Mouse (Mus musculus): ENCODE results near the gene Adamts9. TPM values are rescaled to one million over a fixed set of nuclear protein-coding genes. Genes with fewer than 3 reads are reported as not detected.

The Adamts9 gene
- total RNA-seq, 2 experiments from 2014 or later: 12.6 to 13.2 TPM

GRCm38 (mm10) chr6:92812702-92813370, 130.5 kb downstream of the Adamts9 start:
- DNase-seq (ENCODE audit: low spot score in 2 of 2): peak; percentile 45 to 80

GRCm38 (mm10) chr6:92811566-92811965, 131.7 kb downstream of the Adamts9 start:
- no peak for DNase-seq (ENCODE audit: low spot score in 2 of 2)

DNA sequence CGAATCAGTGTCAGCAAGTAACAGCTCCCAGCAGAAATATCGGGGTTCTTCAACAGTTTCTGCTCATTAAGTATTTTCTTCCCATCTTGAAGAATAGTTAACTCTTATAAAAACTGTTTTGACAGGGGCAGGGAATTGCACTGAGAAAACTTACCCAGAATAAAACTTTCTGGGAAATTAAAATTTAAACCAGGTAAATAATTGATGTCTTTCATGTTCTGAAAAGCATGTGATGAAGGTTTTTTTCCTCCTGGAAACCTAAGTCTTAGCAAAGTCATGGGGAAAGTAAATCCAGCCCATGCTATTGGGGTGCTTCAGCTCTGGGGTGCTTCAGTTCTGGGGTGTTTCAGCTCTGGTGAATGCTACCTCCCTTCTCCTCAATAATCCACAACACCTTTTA, 132.7 kb downstream of the Adamts9 start:
- no peak for DNase-seq (ENCODE audit: low spot score in 2 of 2)

DNA sequence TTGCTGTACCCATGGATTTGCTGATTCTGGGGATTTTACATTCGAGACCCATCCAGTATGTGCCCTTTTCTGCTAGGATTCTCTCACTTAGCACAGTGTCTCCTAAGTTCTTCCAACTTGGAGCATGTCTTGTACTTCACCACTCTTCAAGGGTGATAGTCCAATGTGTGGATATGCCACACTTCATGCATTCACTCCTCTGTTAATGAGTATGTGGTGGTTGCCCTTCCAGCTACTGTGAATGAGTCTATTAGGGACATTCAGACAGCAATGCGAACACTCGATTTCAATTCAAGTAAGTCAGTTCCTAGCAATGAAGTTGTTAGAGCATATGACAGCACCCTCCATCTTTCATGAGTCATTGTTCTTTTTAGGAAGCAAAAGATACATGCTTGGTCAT, 133.5 kb downstream of the Adamts9 start:
- DNase-seq (ENCODE audit: low spot score in 2 of 2): no peak

DNA sequence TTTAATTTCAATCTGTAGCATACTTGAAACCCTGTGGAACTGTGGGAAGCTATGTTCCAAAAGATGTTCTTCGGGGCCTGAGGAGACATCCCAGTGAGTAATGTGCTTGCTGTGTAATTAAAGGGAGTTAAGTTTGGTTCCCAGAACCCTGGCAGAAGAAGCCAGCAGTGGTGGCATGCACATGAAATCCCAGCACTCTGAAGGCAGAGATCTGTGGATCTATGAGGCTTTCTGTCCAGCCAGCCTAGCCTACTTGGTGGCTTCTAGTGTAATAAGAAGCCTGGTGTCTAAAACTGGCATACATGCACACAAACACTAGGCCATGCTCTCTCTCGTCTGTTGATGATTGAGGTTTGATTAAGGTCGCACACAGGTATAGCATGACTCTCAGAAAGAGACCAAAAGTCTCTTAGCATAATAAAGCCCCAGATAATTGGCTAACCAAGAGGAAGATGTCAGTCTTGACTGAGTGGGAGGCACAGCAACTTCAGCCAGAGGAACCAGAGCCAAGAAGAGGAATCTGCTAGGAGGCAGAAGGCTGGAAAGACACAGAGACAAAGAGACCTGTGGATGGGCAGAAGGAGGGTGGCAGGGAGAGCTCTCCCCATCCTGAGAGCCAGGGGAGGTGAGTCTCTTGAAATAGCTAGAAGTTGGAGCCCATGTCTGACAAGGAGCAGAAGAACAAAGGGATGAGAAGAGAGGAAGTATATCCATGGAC, 138.9 kb downstream of the Adamts9 start:
- no peak for DNase-seq (ENCODE audit: low spot score in 2 of 2)

GRCm38 (mm10) chr6:92803213-92803612, 140.1 kb downstream of the Adamts9 start:
- peak in 1 of 2 experiments; percentile 29 for DNase-seq (ENCODE audit: low spot score in 2 of 2)

DNA sequence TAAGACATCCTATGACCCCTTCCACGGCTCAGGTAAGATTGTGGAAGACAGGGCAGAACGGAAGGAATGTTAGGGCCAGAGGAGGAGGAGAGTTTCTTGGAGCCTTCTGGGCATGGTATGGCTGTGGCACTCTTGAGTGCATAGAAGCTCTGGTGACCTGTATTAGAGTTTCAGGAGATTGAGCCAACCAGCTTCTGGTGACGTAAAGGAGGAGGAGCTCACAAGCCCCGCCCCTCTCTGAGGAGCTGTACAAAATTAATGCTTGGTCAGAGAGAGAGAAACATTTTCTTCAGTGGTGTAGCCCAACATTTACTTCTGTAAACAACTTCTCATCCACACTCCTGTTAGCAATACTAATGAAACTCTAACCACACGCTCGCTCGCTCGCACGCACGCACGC, 140.9 kb downstream of the Adamts9 start:
- DNase-seq (ENCODE audit: low spot score in 2 of 2): no peak

DNA sequence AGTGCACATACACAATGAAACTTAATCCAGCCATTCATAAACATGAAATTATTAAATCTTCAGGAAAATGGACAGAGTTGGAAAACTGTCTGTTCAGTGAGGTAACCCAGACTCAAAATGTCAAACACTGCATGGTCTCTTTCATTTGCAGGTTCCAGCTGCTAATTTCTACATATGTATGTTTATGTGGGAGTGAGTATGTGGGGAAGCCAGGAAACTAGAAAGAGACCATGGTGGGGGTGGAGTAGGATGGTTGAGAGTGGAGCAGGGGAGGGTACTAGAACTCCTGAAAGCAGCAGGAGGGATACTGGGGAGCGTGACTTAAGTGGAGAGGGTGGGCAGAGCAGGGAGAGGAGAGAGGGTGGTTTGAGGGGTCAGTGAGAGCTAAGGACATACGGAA, 141.8 kb downstream of the Adamts9 start:
- DNase-seq (ENCODE audit: low spot score in 2 of 2): no peak

GRCm38 (mm10) chr6:92793804-92794203, 149.5 kb downstream of the Adamts9 start:
- no peak for DNase-seq (ENCODE audit: low spot score in 2 of 2)

GRCm38 (mm10) chr6:92787376-92787712, 155.9 kb downstream of the Adamts9 start:
- DNase-seq (ENCODE audit: low spot score in 2 of 2): peak; percentile 90 to 94

- DNase-seq (ENCODE audit: low spot score in 2 of 2): no peak
Observed at GRCm38 (mm10) chr6:92786701-92787375, 156.5 kb downstream of the Adamts9 start.

- DNase-seq (ENCODE audit: low spot score in 2 of 2): peak; percentile 55 to 72
Observed at GRCm38 (mm10) chr6:92784782-92785181, 158.5 kb downstream of the Adamts9 start.

DNA sequence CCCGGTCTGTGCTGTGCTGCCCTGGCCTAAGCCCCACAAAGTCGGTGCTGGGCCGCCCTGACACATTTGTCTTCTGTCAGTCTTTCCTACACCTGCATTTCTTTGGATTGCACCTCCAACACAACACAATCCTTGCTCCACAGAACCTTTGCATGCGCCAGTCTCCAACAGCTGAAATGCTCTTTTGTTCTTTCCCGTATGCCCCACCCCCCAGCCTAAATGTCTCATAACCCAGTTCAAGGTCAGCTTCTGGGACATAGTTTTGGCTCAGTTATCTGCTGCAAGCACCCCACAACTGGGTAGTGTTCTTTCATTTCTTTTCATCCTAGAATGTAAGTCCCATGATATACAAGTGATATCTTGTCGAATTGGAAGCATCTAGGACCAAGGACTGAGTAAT, 161.8 kb downstream of the Adamts9 start:
- DNase-seq (ENCODE audit: low spot score in 2 of 2): no peak

GRCm38 (mm10) chr6:92779935-92780205, 163.4 kb downstream of the Adamts9 start:
- DNase-seq (ENCODE audit: low spot score in 2 of 2): no peak

- no peak for DNase-seq (ENCODE audit: low spot score in 2 of 2)
Observed at GRCm38 (mm10) chr6:92779140-92779934, 164.0 kb downstream of the Adamts9 start.

- DNase-seq (ENCODE audit: low spot score in 2 of 2): peak in 1 of 2 experiments; percentile 51
Observed at GRCm38 (mm10) chr6:92776356-92776755, 166.9 kb downstream of the Adamts9 start.

- no peak for DNase-seq (ENCODE audit: low spot score in 2 of 2)
Observed at GRCm38 (mm10) chr6:92762372-92762771, 180.9 kb downstream of the Adamts9 start.

GRCm38 (mm10) chr6:92759616-92760015, 183.7 kb downstream of the Adamts9 start:
- no peak for DNase-seq (ENCODE audit: low spot score in 2 of 2)

DNA sequence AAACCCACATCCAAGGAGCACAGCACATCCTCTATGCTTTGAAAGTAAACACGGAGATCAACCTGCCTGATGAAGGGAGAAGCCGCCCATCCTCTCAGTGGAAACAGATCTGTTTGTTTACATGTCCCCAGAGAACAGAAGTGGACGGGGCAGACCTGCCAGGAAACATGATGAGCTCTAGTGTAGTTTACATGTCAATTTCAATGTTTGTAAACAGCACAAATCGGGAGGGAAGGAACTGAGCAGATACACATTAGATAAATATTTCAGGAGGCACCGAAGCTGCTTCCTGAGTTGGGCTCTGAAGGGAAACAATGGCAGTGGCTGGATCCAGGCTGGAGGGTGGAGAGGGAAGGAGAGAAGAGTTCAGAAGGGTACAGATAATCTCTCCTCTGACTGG, 187.5 kb downstream of the Adamts9 start:
- DNase-seq (ENCODE audit: low spot score in 2 of 2): no peak

- DNase-seq (ENCODE audit: low spot score in 2 of 2): no peak
Observed at GRCm38 (mm10) chr6:92752737-92753136, 190.6 kb downstream of the Adamts9 start.

DNA sequence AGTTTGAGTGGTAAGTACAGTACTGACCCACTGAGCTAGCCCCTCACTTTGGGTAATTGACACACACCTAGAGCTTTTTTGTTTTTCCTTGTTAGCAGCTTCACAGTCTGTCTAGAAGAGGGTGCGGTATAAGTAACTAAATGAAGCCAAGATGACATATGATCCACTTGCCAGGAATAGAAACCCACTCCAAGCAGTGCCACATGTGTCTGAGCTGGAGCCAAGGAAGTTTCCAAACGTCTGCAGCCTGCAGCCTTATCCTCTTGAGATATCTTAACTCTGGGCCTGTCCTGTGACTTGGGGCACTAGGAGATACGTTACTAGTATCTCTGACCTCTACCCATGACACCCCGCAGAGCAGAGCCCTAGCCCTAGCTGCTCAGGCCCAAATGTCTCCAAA, 193.9 kb downstream of the Adamts9 start:
- no peak for DNase-seq (ENCODE audit: low spot score in 2 of 2)

DNA sequence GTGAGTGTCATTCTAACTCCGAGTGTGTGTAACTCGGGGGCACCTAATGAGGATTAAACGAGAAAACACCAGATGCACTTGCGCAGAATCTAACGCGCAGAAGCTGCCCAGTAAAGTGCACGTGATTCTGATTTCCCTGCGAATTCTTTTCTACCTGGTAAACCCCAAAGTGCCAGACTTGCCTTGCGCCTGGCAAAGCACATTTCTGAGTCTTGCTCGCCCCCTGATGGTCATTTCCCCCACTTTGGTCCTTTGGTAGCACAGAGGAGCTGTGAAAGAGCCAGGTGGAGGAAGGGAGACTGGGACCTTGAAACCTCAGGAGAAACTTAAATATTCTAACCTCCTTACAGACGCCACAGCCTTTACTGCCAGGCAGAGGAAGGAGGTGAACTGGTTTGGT, 199.7 kb downstream of the Adamts9 start:
- DNase-seq (ENCODE audit: low spot score in 2 of 2): peak; percentile 76 to 83
